25 mouse cellular contexts compared by ENCODE assay signal in genomic region chr16:31187192-31187591, GRCm38 (mm10). TPM values are rescaled to one million over a fixed set of nuclear protein-coding genes. Genes with fewer than 3 reads are reported as not detected.
DNase-seq lines count a peak whose midpoint lies in the region; ATAC-seq and TF ChIP-seq lines count a peak whose summit lies in the region.
"Had no signal": no experiment of that assay in that cellular context is flagged by ENCODE, and none has a peak within 500 bp of the region (broad histone marks: within the 10 kb centered on the region; RNA-seq: fewer than 3 reads in every experiment).

No protein-coding gene starts in this region.

- H3K9me3 ChIP-seq in embryonic facial prominence, embryonic 11.5 days (replicated peaks; ENCODE audit: control insufficient read depth, low read length): no peaks in the 10 kb centered on the region
- no peaks in the 10 kb centered on the region for H3K9me3 ChIP-seq in embryonic facial prominence, embryonic 10.5 days
- no peaks in the 10 kb centered on the region for H3K9me3 ChIP-seq in midbrain, embryonic 13.5 days
- H3K9me3 ChIP-seq in midbrain, embryonic 14.5 days (ENCODE audit: control insufficient read depth, low read length): no peaks in the 10 kb centered on the region
- H3K9me3 ChIP-seq: embryonic facial prominence, embryonic 15.5 days; forebrain, embryonic 10.5 days; forebrain, embryonic 15.5 days; G1E; heart, embryonic 15.5 days; hindbrain, embryonic 13.5 days had no signal

- H3K4me1 ChIP-seq in embryonic facial prominence, embryonic 11.5 days (ENCODE audit: control insufficient read depth, insufficient read depth, low read length): no peaks in the 10 kb centered on the region
- peaks cover 23% of the 10 kb centered on the region for H3K4me1 ChIP-seq in embryonic facial prominence, embryonic 10.5 days
- H3K4me1 ChIP-seq in midbrain, embryonic 13.5 days (replicated peaks): peaks cover 39% of the 10 kb centered on the region
- peaks cover 19% of the 10 kb centered on the region for H3K4me1 ChIP-seq in midbrain, embryonic 14.5 days (ENCODE audit: control insufficient read depth, insufficient read depth, low read length)

- H3K4me3 ChIP-seq in embryonic facial prominence, embryonic 11.5 days (ENCODE audit: low read depth, low read length): no peak overlapping the region
- H3K4me3 ChIP-seq in embryonic facial prominence, embryonic 10.5 days: no peak overlapping the region
- H3K4me3 ChIP-seq in layer of hippocampus, adult 2 months: no peak overlapping the region
- H3K4me3 ChIP-seq in midbrain, embryonic 13.5 days (replicated peaks): no peak overlapping the region
- no peak overlapping the region for H3K4me3 ChIP-seq in midbrain, embryonic 14.5 days (replicated peaks; ENCODE audit: low read depth, low read length)
- no peak overlapping the region for H3K4me3 ChIP-seq in myocyte
- H3K4me3 ChIP-seq: embryonic facial prominence, embryonic 15.5 days; erythroblast, embryonic 14.5 days; forebrain, embryonic 10.5 days; forebrain, embryonic 15.5 days; heart, adult 2 months; heart, embryonic 15.5 days; hindbrain, embryonic 13.5 days had no signal

- H3K27ac ChIP-seq in embryonic facial prominence, embryonic 11.5 days (replicated peaks; ENCODE audit: low read depth, low read length): no peak overlapping the region
- H3K27ac ChIP-seq in embryonic facial prominence, embryonic 10.5 days (replicated peaks): no peak overlapping the region
- peak overlapping the region; percentile 20; the same call in 1 of the 2 replicates for H3K27ac ChIP-seq in layer of hippocampus, adult 2 months
- H3K27ac ChIP-seq in midbrain, embryonic 13.5 days: no peak overlapping the region
- no peak overlapping the region for H3K27ac ChIP-seq in midbrain, embryonic 14.5 days (replicated peaks; ENCODE audit: low read depth, low read length)
- H3K27ac ChIP-seq: embryonic facial prominence, embryonic 15.5 days; forebrain, embryonic 10.5 days; forebrain, embryonic 15.5 days; heart, adult 2 months; heart, embryonic 15.5 days; hindbrain, embryonic 13.5 days had no signal

- no peak overlapping the region for H3ac ChIP-seq in myocyte (ENCODE audit: control insufficient read depth, insufficient read length)

- H3K36me3 ChIP-seq in embryonic facial prominence, embryonic 11.5 days (replicated peaks; ENCODE audit: control insufficient read depth, insufficient read depth, low read depth, low read length): no peaks in the 10 kb centered on the region
- no peaks in the 10 kb centered on the region for H3K36me3 ChIP-seq in embryonic facial prominence, embryonic 10.5 days (replicated peaks)
- H3K36me3 ChIP-seq in midbrain, embryonic 13.5 days: no peaks in the 10 kb centered on the region
- H3K36me3 ChIP-seq in midbrain, embryonic 14.5 days (ENCODE audit: control insufficient read depth, insufficient read depth, low read length): no peaks in the 10 kb centered on the region
- H3K36me3 ChIP-seq in myocyte (ENCODE audit: control insufficient read depth, insufficient read depth): no peaks in the 10 kb centered on the region
- H3K36me3 ChIP-seq: embryonic facial prominence, embryonic 15.5 days; forebrain, embryonic 10.5 days; forebrain, embryonic 15.5 days; heart, embryonic 15.5 days; hindbrain, embryonic 13.5 days had no signal

- no peak for TF ChIP-seq CTCF in layer of hippocampus, adult 2 months (conservative IDR thresholded peaks at IDR 0.05)

- peaks cover 84% of the 10 kb centered on the region for H3K79me2 ChIP-seq in myocyte (ENCODE audit: control insufficient read depth, insufficient read depth)

- no peaks in the 10 kb centered on the region for H3K27me3 ChIP-seq in embryonic facial prominence, embryonic 11.5 days (ENCODE audit: control insufficient read depth, insufficient read depth, low read length)
- no peaks in the 10 kb centered on the region for H3K27me3 ChIP-seq in embryonic facial prominence, embryonic 10.5 days (replicated peaks; ENCODE audit: low read depth, poor library complexity, severe bottlenecking)
- H3K27me3 ChIP-seq in midbrain, embryonic 13.5 days: no peaks in the 10 kb centered on the region
- H3K27me3 ChIP-seq in midbrain, embryonic 14.5 days (ENCODE audit: control insufficient read depth, insufficient read depth, low read length): no peaks in the 10 kb centered on the region
- H3K27me3 ChIP-seq in myocyte (ENCODE audit: control insufficient read depth, insufficient read depth, insufficient read length): no peaks in the 10 kb centered on the region
- H3K27me3 ChIP-seq: embryonic facial prominence, embryonic 15.5 days; forebrain, embryonic 15.5 days; heart, embryonic 15.5 days; hindbrain, embryonic 13.5 days had no signal

- no peak overlapping the region for H3K4me2 ChIP-seq in embryonic facial prominence, embryonic 11.5 days (ENCODE audit: low read depth, low read length)
- H3K4me2 ChIP-seq in midbrain, embryonic 13.5 days (replicated peaks): no peak overlapping the region
- H3K4me2 ChIP-seq in midbrain, embryonic 14.5 days (ENCODE audit: low read length): no peak overlapping the region
- no peak overlapping the region for H3K4me2 ChIP-seq in myocyte (ENCODE audit: low read depth)
- H3K4me2 ChIP-seq: embryonic facial prominence, embryonic 15.5 days; forebrain, embryonic 15.5 days; heart, embryonic 11.5 days; heart, embryonic 15.5 days; hindbrain, embryonic 13.5 days had no signal

- no peak for DNase-seq in embryonic facial prominence, embryonic 11.5 days (ENCODE audit: low spot score)
- DNase-seq in embryonic facial prominence, embryonic 10.5 days (ENCODE audit: low spot score): no peak
- no peak for DNase-seq in layer of hippocampus, adult 2 months (ENCODE audit: low spot score in 2 of 2)
- no peak for DNase-seq in layer of hippocampus, postnatal 36 days
- DNase-seq in midbrain, embryonic 14.5 days: no peak
- DNase-seq: adrenal gland, adult 8-10 months; adrenal gland, postnatal 36 days; B cell, adult 2 months; cerebellum, adult 11 months; cerebellum, adult 8-10 months; cerebellum, postnatal 25 days; gastrocnemius, postnatal 14 days; heart, adult 2 months; heart, postnatal 14 days had no signal

- WGBS in embryonic facial prominence, embryonic 11.5 days: 74% methylated on average over 1 of the region's 1 CpGs
- 79% methylated on average over 1 of the region's 1 CpGs for WGBS in embryonic facial prominence, embryonic 10.5 days
- 83% methylated on average over 1 of the region's 1 CpGs for WGBS in midbrain, embryonic 13.5 days
- 88% methylated on average over 1 of the region's 1 CpGs for WGBS in midbrain, embryonic 14.5 days

- peak; percentile 19 for TF ChIP-seq POLR2A in myocyte (IDR thresholded peaks at IDR 0.05; ENCODE audit: insufficient read length, low read depth)

- ATAC-seq in embryonic facial prominence, embryonic 11.5 days (replicated peaks; ENCODE audit: insufficient number of reproducible peaks, low FRiP score, low TSS enrichment, low read depth): 0 out of 2 replicates have a peak, but pooled peaks have one; percentile 39
- ATAC-seq in midbrain, embryonic 13.5 days: 0 out of 2 replicates have a peak, but pooled peaks have one; percentile 37
- ATAC-seq in midbrain, embryonic 14.5 days (ENCODE audit: low FRiP score, low TSS enrichment): no peak
- ATAC-seq: CD4-positive, CD25-positive, alpha-beta regulatory T cell, adult 4 months; forebrain, embryonic 15.5 days had no signal

- H3K9ac ChIP-seq in embryonic facial prominence, embryonic 11.5 days (replicated peaks; ENCODE audit: low read length): no peak overlapping the region
- no peak overlapping the region for H3K9ac ChIP-seq in midbrain, embryonic 13.5 days (replicated peaks)
- H3K9ac ChIP-seq in midbrain, embryonic 14.5 days (replicated peaks; ENCODE audit: low read length): no peak overlapping the region
- H3K9ac ChIP-seq: embryonic facial prominence, embryonic 15.5 days; forebrain, embryonic 15.5 days; heart, embryonic 15.5 days; hindbrain, embryonic 13.5 days had no signal

TF ChIP-seq in myocyte, 11 proteins besides CTCF, POLR2A, EP300 and RAD21:
- TF ChIP-seq TCF3 (IDR thresholded peaks at IDR 0.05; ENCODE audit: insufficient read length, low read depth) (no peak), POLR2AphosphoS2 (IDR thresholded peaks at IDR 0.05; ENCODE audit: insufficient read length, low read depth) (no peak), MYOD1 (IDR thresholded peaks at IDR 0.05; ENCODE audit: control insufficient read depth in 1 of 3, insufficient read length in 2 of 3, low read depth in 2 of 3) (peak in 1 of 3 experiments; percentile 38)

RNA-seq across cellular contexts. Expression of gene Acap2, which starts 13.9 kb away (rescaled TPM):
- 21.2 and 25.4 TPM in 2 replicates for polyA plus RNA-seq in embryonic facial prominence, embryonic 11.5 days (2014; fragmentation: Nextera tagmentation; extraction: Ambion mirVana)
- 18.8 and 19.0 TPM in 2 replicates for polyA plus RNA-seq in embryonic facial prominence, embryonic 10.5 days (2016; fragmentation: Nextera tagmentation; extraction: Ambion mirVana)
- total RNA-seq in layer of hippocampus, adult 2 months (2021): 100 to 1,000 TPM; 140 to 148 TPM
- total RNA-seq in layer of hippocampus, postnatal 36 days (2021): 100 to 1,000 TPM; 131 to 145 TPM
- polyA plus RNA-seq in midbrain, embryonic 13.5 days (2015; fragmentation: Nextera tagmentation; extraction: Ambion mirVana): 12.9 and 13.2 TPM in 2 replicates
- 13.9 and 18.6 TPM in 2 replicates for polyA plus RNA-seq in midbrain, embryonic 14.5 days (2014; fragmentation: Nextera tagmentation; extraction: Ambion mirVana)
- polyA plus RNA-seq in myocyte (2012; fragmentation: generic; extraction: Trizol): 6.3 TPM
